Mouse (Mus musculus) common myeloid progenitor, adult 5-6 weeks (primary cell): ENCODE data around the gene Klf15. TPM values are rescaled to one million over a fixed set of nuclear protein-coding genes. Genes with fewer than 3 reads are reported as not detected.
A peak's percentile ranks its signal among the peaks of the same experiment; 100 is the strongest.

ENCODE experiments used
- ATAC-seq: replicated peaks from 2 replicates; pipeline ENCODE4 v1.8.0; 2016; ENCODE audit warnings: low read depth, mild to moderate bottlenecking, moderate TSS enrichment, inconsistent platforms; ENCODE audit not compliant: poor library complexity, severe bottlenecking
- total RNA-seq: library from RNA; stranded (forward); fragments of 200-1000, 187-1606 nt; gene quantifications from 2 replicates; pipeline ENCODE4 v1.2.3, GENCODE M21; 2017

Gene Klf15
- total RNA-seq, 1 experiment from 2014 or later: not detected

DNA sequence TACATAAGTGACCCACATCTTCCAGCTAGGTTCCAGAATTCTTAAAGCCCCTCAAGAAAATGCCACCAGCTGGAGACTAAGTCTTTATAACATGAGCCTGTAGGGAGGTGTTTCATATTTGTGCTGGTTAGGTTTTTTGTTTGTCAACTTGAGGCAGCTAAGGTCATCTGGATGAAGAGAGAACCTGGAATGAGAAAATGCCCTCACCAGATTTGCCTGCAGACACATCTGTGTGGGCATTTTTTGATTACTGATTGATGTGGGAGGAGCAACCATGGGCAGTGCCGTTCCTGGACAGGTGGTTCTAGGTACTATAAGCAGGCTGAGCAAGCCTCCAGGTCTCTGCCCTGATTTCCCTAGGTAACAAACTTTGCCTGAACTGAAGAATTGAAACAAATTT is 25.2 kb downstream of the Klf15 start:
- ATAC-seq: no peak

DNA sequence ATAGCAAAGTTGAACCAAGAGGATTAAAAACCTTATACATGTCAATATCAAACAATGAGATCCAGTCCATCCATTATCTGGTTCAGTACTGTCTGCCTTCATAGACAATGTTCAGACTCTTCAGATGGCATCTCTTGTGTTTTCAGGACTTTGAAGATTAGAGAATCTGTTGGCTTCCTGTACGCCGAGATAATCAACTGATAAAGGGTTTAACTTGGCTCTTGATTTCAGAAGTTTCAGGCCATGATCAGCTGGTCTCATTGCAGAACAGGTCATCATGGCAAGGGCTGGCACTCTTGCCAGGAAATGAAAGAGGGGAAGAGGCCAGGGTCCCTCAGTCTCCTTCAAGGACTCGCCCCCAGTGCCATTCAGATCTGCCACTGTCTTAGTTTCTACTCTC is 27.2 kb downstream of the Klf15 start:
- ATAC-seq: no peak

DNA sequence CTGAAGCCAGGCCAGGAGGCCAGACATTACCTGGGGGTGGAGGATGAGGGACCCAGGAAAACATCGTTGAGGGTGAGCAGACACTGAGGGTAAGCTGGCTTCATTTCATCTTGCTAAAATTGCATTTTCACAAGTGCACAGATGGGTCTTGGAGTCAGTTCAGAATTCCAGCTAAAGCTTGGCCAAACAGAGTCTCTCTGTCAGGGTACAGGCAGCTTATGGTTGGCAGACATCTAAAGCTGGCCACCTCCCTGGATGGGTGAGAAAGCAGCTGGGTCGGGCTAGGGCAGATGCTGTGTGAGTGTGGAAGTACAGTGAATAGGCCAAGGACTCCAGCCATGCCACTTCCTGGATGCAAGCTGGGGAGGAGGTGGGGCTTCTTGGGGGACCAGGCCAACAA is 28.6 kb downstream of the Klf15 start:
- no peak for ATAC-seq

DNA sequence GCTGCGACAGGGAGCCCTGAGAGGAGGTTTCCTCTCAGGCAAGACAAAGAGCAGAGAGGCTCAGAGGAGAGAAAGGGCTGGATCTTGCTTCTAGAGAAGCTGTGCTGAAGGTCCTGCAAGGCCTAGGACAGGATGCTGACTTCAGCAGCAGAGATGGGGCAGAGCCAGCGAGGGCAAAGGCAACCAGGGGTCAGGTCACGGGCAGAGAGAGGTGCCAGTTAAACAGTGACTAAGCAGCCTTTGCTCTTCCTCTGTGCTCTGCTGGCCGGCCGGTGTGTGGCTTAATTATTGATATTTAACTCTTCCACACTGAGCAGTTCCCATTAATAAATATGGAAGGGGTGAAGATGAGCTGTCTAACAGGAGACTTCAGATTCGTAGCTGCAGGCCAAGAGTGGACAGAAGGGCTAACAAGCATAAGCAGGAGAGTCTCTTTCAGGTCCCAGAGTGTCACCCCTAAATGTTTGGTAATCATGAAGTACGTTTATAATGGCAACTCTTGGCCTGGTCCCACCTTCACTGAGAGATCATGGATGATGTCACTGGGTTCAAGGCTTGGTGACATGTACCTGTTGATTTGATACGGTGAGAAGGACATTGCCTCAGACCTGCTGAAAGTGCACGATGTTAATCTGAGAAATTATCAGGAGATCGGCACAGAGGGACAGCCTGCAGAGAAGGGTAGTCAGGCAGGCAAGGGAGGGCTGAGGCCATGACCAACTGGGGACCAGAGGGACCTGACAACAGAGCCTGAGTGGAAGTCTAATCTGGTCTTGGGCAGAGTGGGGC is 29.8 kb downstream of the Klf15 start:
- ATAC-seq: no peak

DNA sequence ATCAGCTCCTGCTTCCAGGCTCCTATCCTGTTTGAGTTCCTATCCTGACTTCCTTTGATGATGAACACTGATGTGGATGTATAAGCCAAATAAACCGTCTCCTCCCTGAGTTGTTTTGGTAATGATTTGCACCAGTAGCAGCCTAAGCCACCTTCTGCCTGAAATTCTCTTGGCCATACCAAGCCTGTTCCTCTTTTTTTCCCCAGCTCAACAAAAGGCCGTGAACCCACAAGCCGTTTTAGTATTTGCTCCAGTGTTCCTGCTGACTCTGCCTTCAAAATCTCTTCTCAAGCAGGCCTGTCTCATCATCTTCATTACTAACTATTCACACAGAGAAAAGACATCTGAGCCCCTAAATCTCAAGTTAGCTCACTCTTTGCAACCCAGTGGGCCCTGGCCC is 31.8 kb downstream of the Klf15 start:
- 0 out of 2 replicates have a peak, but pooled peaks have one; percentile 60 for ATAC-seq

- ATAC-seq: no peak
Measured at GRCm38 (mm10) chr6:90494566-90494965, 32.2 kb downstream of the Klf15 start.

DNA sequence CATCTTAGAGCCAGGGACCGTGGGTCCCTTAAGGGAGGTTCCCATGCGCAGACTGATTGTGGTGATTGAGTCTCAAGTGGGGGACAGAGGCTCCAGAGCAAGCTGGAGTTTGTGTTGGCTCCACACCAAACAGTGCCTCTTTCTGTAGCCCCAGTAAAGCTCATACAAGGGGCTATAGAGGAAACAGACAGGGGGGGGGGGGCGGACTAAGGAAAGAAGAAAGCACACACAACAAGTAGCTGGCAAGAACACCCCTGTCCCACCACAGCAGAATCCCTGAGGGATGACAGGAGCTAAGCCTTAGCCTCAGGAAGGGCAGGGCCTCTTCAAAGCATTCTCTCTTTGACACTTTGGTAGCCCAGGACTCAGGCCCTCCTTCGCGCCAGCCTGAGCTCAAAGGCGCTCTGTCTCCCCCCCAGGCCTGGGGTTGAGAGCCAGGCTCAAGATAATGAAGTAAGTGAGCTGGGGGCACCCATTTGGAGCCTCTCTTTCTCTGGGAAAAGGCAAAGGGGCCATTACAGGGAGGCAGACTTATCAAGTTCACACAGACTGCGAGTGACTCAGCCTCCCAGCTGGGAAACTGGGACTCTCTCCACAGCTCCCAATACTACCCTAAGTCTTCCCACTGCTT is 33.0 kb downstream of the Klf15 start:
- no peak for ATAC-seq

DNA sequence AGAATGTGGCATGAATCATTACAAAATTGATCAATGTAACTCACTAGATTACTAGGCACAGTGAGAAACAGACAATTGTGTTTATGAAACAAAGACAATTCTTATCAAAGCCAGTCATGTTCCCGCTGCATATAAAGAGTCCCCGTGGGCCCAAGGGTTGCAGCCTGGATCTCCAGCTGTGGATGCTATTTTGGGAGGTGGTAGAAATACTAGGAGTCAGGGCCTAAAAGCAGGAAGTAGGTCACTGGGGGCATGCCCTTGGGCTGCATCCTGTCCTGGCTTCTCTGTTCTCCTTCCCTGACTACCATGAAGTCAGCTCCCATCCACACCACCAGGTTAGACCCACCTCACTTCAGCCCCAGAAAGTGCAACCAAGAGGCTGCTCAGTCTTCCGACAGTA is 33.8 kb downstream of the Klf15 start:
- ATAC-seq: no peak

DNA sequence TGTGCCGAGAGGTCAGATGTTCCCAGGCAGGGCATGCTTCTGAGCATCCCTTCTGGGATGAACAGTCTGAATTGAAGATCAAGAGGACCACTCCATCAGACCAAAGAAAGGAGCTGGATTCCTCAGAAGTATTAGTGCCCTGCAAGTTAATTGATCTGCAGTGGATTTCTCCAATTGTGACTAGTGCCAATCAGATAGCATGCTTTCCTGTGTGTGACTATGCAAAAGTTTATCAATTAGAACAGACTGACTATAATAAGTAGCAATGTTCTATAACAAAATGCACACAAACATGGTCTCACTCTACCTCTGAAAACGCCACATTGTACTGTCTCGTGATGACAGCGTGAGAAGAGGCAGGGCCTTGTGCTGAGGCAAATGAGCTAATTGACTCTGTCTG is 37.1 kb downstream of the Klf15 start:
- ATAC-seq: no peak

GRCm38 (mm10) chr6:90501222-90501940 is 39.0 kb downstream of the Klf15 start:
- no peak for ATAC-seq

DNA sequence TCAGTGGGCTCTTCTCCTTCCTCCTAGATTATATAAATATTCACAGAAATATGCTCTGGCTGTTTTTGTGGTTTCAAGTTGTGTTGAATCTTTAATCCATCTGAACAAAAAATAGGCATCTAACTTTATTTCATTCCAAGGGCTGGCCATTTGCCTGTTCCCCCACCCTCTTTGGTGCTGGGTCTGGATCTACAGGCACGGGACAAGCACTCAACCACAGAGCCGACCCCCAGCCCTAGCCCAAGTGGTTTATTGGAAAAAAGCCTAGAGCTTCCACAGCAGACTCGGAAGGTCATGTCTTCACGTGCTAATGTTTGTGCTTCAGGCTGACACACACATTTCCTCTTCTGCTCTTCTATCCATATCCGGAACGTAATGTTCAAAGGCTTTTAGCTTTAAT is 43.5 kb downstream of the Klf15 start:
- ATAC-seq: no peak

- no peak for ATAC-seq
Measured at GRCm38 (mm10) chr6:90506673-90507311, 44.4 kb downstream of the Klf15 start.

- no peak for ATAC-seq
Measured at GRCm38 (mm10) chr6:90507443-90507842, 45.1 kb downstream of the Klf15 start.

GRCm38 (mm10) chr6:90508197-90508624 is 45.8 kb downstream of the Klf15 start:
- no peak for ATAC-seq

DNA sequence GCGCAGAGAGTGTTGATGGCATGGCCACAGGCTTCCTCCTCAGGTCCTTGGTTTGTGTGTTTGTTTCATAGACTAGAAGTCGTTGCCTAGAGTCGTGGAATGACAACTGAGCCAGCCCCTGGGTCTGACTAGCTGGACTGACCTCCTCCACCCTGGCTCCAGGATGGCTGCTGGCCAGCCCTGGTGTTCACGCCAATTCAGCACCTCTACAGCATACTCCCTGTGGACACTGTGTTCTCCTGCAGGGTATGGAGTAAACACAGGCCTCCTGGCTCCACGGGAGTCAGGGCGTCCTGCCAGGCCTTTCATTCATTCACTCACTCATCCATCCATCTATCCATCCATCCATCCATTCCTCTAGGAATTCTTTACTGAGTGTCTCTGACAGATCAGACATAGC is 46.7 kb downstream of the Klf15 start:
- no peak for ATAC-seq

- no peak for ATAC-seq
Measured at GRCm38 (mm10) chr6:90512416-90512815, 50.0 kb downstream of the Klf15 start.

DNA sequence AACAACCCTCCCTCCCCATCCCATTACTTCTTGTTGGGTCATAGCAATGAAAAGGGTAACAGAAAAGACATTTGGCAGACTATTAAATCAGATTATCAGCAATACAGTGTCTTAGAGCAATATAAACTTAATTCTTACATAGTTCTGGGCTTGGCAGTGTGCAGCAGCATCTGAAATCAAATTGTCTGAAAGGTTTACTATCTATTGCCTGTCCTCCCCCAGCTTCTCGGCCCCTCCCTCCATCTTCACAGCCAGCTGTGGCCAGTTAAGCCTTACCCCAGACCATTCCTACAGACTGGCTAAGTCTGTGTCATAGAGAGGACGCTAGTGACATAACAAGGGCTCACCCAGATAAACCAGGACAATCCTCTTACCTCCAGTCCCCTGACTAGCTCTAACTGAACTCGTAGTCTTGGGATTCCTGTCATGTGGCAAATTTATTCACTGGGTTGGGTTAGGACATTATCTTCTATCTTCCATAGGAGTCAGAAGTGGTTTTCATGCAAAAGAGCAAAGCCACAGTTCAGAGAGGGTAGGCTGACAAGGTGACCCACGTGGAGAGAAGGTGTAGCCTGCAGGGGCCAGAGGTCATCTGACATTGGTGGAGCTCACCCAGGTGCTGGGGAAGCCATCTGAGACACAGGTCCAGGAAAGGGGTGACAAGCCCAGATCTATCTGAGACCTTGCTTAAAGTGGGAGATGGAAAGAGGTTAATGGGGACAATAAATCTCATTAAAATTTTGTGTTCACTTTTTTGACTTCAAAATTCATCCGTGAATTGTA is 50.9 kb downstream of the Klf15 start:
- ATAC-seq: no peak

GRCm38 (mm10) chr6:90514369-90514768 is 52.0 kb downstream of the Klf15 start:
- no peak for ATAC-seq

GRCm38 (mm10) chr6:90514883-90515405 is 52.6 kb downstream of the Klf15 start:
- ATAC-seq: peak; percentile 83

- ATAC-seq: no peak
Measured at GRCm38 (mm10) chr6:90518892-90519291, 56.5 kb downstream of the Klf15 start.
